In the genomic region with DNA sequence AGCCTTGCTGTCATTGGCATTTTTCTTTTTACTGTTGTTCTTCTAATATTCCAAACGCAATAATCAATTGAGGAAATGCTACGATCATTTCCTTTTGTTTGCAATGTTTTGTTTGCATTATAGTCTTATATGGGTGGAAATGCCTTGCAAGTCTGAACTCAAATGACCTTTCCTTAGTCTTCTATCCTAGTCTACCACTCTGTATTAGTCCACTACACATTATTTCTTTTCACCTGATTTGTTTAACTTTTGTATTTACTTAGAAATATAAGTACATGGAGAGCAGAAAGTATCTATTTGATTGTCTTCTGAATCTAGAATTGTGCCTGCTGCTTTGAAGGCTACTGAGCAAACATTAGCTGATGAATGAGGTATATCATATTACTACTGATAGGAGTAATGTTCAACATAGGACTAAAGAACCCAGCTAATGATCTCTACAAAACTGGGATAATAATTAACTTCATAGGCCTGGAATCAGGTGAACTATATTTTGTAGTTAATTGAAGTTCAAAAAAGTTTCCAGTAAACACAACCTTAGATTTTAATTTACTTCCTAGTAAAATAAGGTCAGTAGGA, we compare ENCODE assay signal across 28 mouse cellular contexts.
DNase-seq lines count a peak whose midpoint lies in the region; ATAC-seq and TF ChIP-seq lines count a peak whose summit lies in the region.
"Had no signal": no experiment of that assay in that cellular context is flagged by ENCODE, and none has a peak within 500 bp of the region (broad histone marks: within the 10 kb centered on the region; RNA-seq: fewer than 3 reads in every experiment).

No protein-coding gene starts in this region.

- H3K27ac ChIP-seq in intestine, embryonic 14.5 days (ENCODE audit: low read depth) = no peak overlapping the region
- no peak overlapping the region for H3K27ac ChIP-seq in intestine, postnatal 0 days (ENCODE audit: low read depth, low read length)
- H3K27ac ChIP-seq in stomach, embryonic 14.5 days (ENCODE audit: low read length) = no peak overlapping the region
- H3K27ac ChIP-seq in stomach, postnatal 0 days (replicated peaks) = no peak overlapping the region
- no peak overlapping the region for H3K27ac ChIP-seq in stomach, embryonic 15.5 days
- H3K27ac ChIP-seq in midbrain, embryonic 10.5 days (replicated peaks) = no peak overlapping the region
- H3K27ac ChIP-seq: embryonic facial prominence, embryonic 13.5 days; embryonic facial prominence, embryonic 15.5 days; forebrain, embryonic 10.5 days; forebrain, embryonic 12.5 days had no signal

- TF ChIP-seq EP300 in stomach, postnatal 0 days (optimal IDR thresholded peaks at IDR 0.05) = no peak

- DNase-seq in intestine, embryonic 14.5 days (ENCODE audit: low spot score) = no peak
- DNase-seq in stomach, postnatal 0 days (ENCODE audit: low spot score) = no peak
- DNase-seq in layer of hippocampus, adult 11-12 months (ENCODE audit: low spot score) = no peak
- no peak for DNase-seq in midbrain, embryonic 10.5 days (ENCODE audit: low spot score)
- DNase-seq: adrenal gland, adult 8-10 months; adrenal gland, postnatal 14 days; adrenal gland, postnatal 36 days; B cell, adult 2 months; cerebellum, adult 11-12 months; cerebellum, adult 2 months; cerebellum, adult 9-10 months; cerebellum, postnatal 10 days; cerebellum, postnatal 25 days; embryo, embryonic 11 days had no signal

- H3K4me3 ChIP-seq in intestine, embryonic 14.5 days (ENCODE audit: low read depth, low read length) = no peak overlapping the region
- no peak overlapping the region for H3K4me3 ChIP-seq in intestine, postnatal 0 days (ENCODE audit: low read depth, low read length)
- no peak overlapping the region for H3K4me3 ChIP-seq in stomach, embryonic 14.5 days (ENCODE audit: low read depth, low read length)
- no peak overlapping the region for H3K4me3 ChIP-seq in stomach, postnatal 0 days (ENCODE audit: low read depth, low read length)
- no peak overlapping the region for H3K4me3 ChIP-seq in stomach, embryonic 15.5 days (replicated peaks)
- H3K4me3 ChIP-seq in midbrain, embryonic 10.5 days = no peak overlapping the region
- H3K4me3 ChIP-seq: embryonic facial prominence, embryonic 13.5 days; embryonic facial prominence, embryonic 15.5 days; erythroblast, embryonic 14.5 days; forebrain, embryonic 10.5 days; forebrain, embryonic 12.5 days had no signal

- H3K9ac ChIP-seq in intestine, embryonic 14.5 days (ENCODE audit: low read length) = no peak overlapping the region
- H3K9ac ChIP-seq in intestine, postnatal 0 days (ENCODE audit: low read depth, low read length) = no peak overlapping the region
- H3K9ac ChIP-seq in stomach, embryonic 14.5 days (replicated peaks; ENCODE audit: low read depth, low read length) = no peak overlapping the region
- no peak overlapping the region for H3K9ac ChIP-seq in stomach, postnatal 0 days (ENCODE audit: low read length)
- H3K9ac ChIP-seq in stomach, embryonic 15.5 days = no peak overlapping the region
- H3K9ac ChIP-seq: embryonic facial prominence, embryonic 13.5 days; embryonic facial prominence, embryonic 15.5 days; forebrain, embryonic 12.5 days had no signal

- no peaks in the 10 kb centered on the region for H3K36me3 ChIP-seq in intestine, embryonic 14.5 days (ENCODE audit: control insufficient read depth, insufficient read depth, low read length)
- no peaks in the 10 kb centered on the region for H3K36me3 ChIP-seq in intestine, postnatal 0 days (ENCODE audit: control insufficient read depth, insufficient read depth)
- H3K36me3 ChIP-seq in stomach, embryonic 14.5 days (ENCODE audit: control insufficient read depth, insufficient read depth, low read length) = no peaks in the 10 kb centered on the region
- H3K36me3 ChIP-seq in stomach, postnatal 0 days (ENCODE audit: control insufficient read depth, insufficient read depth, low read length) = no peaks in the 10 kb centered on the region
- no peaks in the 10 kb centered on the region for H3K36me3 ChIP-seq in stomach, embryonic 15.5 days
- no peaks in the 10 kb centered on the region for H3K36me3 ChIP-seq in midbrain, embryonic 10.5 days
- H3K36me3 ChIP-seq: embryonic facial prominence, embryonic 13.5 days; embryonic facial prominence, embryonic 15.5 days; forebrain, embryonic 10.5 days; forebrain, embryonic 12.5 days; G1E had no signal

- TF ChIP-seq CTCF in intestine, postnatal 0 days (IDR thresholded peaks at IDR 0.05; ENCODE audit: low read depth) = no peak
- no peak for TF ChIP-seq CTCF in stomach, postnatal 0 days (IDR thresholded peaks at IDR 0.05; ENCODE audit: low read depth)

- no peaks in the 10 kb centered on the region for H3K27me3 ChIP-seq in intestine, embryonic 14.5 days (replicated peaks; ENCODE audit: control insufficient read depth, insufficient read depth, low read length)
- H3K27me3 ChIP-seq in intestine, postnatal 0 days (replicated peaks; ENCODE audit: control insufficient read depth, insufficient read depth, low read length) = no peaks in the 10 kb centered on the region
- no peaks in the 10 kb centered on the region for H3K27me3 ChIP-seq in stomach, embryonic 14.5 days (ENCODE audit: control insufficient read depth, insufficient read depth, low read length)
- H3K27me3 ChIP-seq in stomach, postnatal 0 days (ENCODE audit: control insufficient read depth, insufficient read depth, low read length) = no peaks in the 10 kb centered on the region
- H3K27me3 ChIP-seq in stomach, embryonic 15.5 days (replicated peaks) = no peaks in the 10 kb centered on the region
- H3K27me3 ChIP-seq in midbrain, embryonic 10.5 days (ENCODE audit: low read depth, poor library complexity, severe bottlenecking) = no peaks in the 10 kb centered on the region
- H3K27me3 ChIP-seq: CH12.LX; embryonic facial prominence, embryonic 13.5 days; embryonic facial prominence, embryonic 15.5 days; forebrain, embryonic 12.5 days; Patski had no signal

- peak; percentile 79 for ATAC-seq in intestine, embryonic 14.5 days (replicated peaks; ENCODE audit: low FRiP score, low TSS enrichment, low read depth)
- ATAC-seq in intestine, postnatal 0 days = no peak
- ATAC-seq in stomach, embryonic 14.5 days (ENCODE audit: insufficient number of reproducible peaks, insufficient read depth, low FRiP score, low read depth) = peak; percentile 89
- no peak for ATAC-seq in stomach, postnatal 0 days (ENCODE audit: low FRiP score, low TSS enrichment)
- peak; percentile 85 for ATAC-seq in stomach, embryonic 15.5 days (ENCODE audit: insufficient read depth, low FRiP score, low read depth)
- ATAC-seq: activated CD4-positive, CD25-positive, alpha-beta regulatory T cell, adult 4 months; CD4-positive, CD25-positive, alpha-beta regulatory T cell, adult 4 months; forebrain, embryonic 14.5 days; Patski had no signal

- no peak overlapping the region for H3K4me2 ChIP-seq in intestine, embryonic 14.5 days (ENCODE audit: low read length)
- H3K4me2 ChIP-seq in intestine, postnatal 0 days (replicated peaks; ENCODE audit: low read depth) = no peak overlapping the region
- H3K4me2 ChIP-seq in stomach, embryonic 14.5 days (replicated peaks; ENCODE audit: low read depth, low read length) = no peak overlapping the region
- no peak overlapping the region for H3K4me2 ChIP-seq in stomach, postnatal 0 days (replicated peaks; ENCODE audit: low read depth)
- H3K4me2 ChIP-seq in stomach, embryonic 15.5 days = no peak overlapping the region
- H3K4me2 ChIP-seq: embryonic facial prominence, embryonic 13.5 days; embryonic facial prominence, embryonic 15.5 days; forebrain, embryonic 12.5 days had no signal

- WGBS in intestine, embryonic 14.5 days = 68% methylated on average over 2 of the region's 2 CpGs
- WGBS in intestine, postnatal 0 days = 37% methylated on average over 2 of the region's 2 CpGs
- WGBS in stomach, embryonic 14.5 days = 60% methylated on average over 2 of the region's 2 CpGs
- 61% methylated on average over 2 of the region's 2 CpGs for WGBS in stomach, postnatal 0 days
- WGBS in stomach, embryonic 15.5 days = 65% methylated on average over 2 of the region's 2 CpGs
- 73% methylated on average over 2 of the region's 2 CpGs for WGBS in midbrain, embryonic 10.5 days

- no peaks in the 10 kb centered on the region for H3K9me3 ChIP-seq in intestine, embryonic 14.5 days (ENCODE audit: control insufficient read depth, low read length)
- H3K9me3 ChIP-seq in intestine, postnatal 0 days (ENCODE audit: control insufficient read depth) = no peaks in the 10 kb centered on the region
- no peaks in the 10 kb centered on the region for H3K9me3 ChIP-seq in stomach, embryonic 14.5 days (ENCODE audit: control insufficient read depth, low read depth, low read length)
- no peaks in the 10 kb centered on the region for H3K9me3 ChIP-seq in stomach, postnatal 0 days (ENCODE audit: control insufficient read depth, low read length)
- no peaks in the 10 kb centered on the region for H3K9me3 ChIP-seq in stomach, embryonic 15.5 days
- H3K9me3 ChIP-seq in midbrain, embryonic 10.5 days (replicated peaks) = no peaks in the 10 kb centered on the region
- H3K9me3 ChIP-seq: embryonic facial prominence, embryonic 13.5 days; embryonic facial prominence, embryonic 15.5 days; forebrain, embryonic 10.5 days; forebrain, embryonic 12.5 days; G1E had no signal

- H3K4me1 ChIP-seq in intestine, embryonic 14.5 days (replicated peaks; ENCODE audit: control insufficient read depth, insufficient read depth, low read length) = no peaks in the 10 kb centered on the region
- H3K4me1 ChIP-seq in intestine, postnatal 0 days (replicated peaks; ENCODE audit: control insufficient read depth, insufficient read depth, low read length) = no peaks in the 10 kb centered on the region
- H3K4me1 ChIP-seq in stomach, embryonic 14.5 days (ENCODE audit: control insufficient read depth, insufficient read depth, low read length) = no peaks in the 10 kb centered on the region
- no peaks in the 10 kb centered on the region for H3K4me1 ChIP-seq in stomach, postnatal 0 days (replicated peaks; ENCODE audit: control insufficient read depth, insufficient read depth)
- no peaks in the 10 kb centered on the region for H3K4me1 ChIP-seq in stomach, embryonic 15.5 days
- H3K4me1 ChIP-seq in midbrain, embryonic 10.5 days = no peaks in the 10 kb centered on the region; the same call in 1 of the 2 replicates
- H3K4me1 ChIP-seq: embryonic facial prominence, embryonic 13.5 days; embryonic facial prominence, embryonic 15.5 days; forebrain, embryonic 10.5 days; forebrain, embryonic 12.5 days had no signal

Comparison
In these comparisons a context has a peak if more than half of its experiments do, and no peak if none do; other contexts are left out.
1. ATAC-seq: peak in intestine, embryonic 14.5 days (single experiment), stomach, embryonic 14.5 days (single experiment) and stomach, embryonic 15.5 days (single experiment); none in intestine, postnatal 0 days (single experiment) and stomach, postnatal 0 days (single experiment).